Mouse (Mus musculus): ENCODE results near the gene Pithd1. TPM values are rescaled to one million over a fixed set of nuclear protein-coding genes. Genes with fewer than 3 reads are reported as not detected.

Pithd1 gene
- total RNA-seq, 2 experiments from 2014 or later = 71.5 to 72.5 TPM

GRCm38 (mm10) chr4:135938858-135939257 is 48.2 kb downstream of the Pithd1 start:
- DNase-seq (ENCODE audit: low spot score in 2 of 2) = no peak
- intact Hi-C loops (cut with DNase I) = no loop called here

- no peak for DNase-seq (ENCODE audit: low spot score in 2 of 2)
- intact Hi-C loops (cut with DNase I) = no loop called here
These were observed 51.6 kb downstream of the Pithd1 start for GRCm38 (mm10) chr4:135935502-135935901.

- DNase-seq (ENCODE audit: low spot score in 2 of 2) = no peak
- intact Hi-C loops (cut with DNase I) = no loop called here
These were observed 52.2 kb downstream of the Pithd1 start for GRCm38 (mm10) chr4:135934708-135935500.

- no peak for DNase-seq (ENCODE audit: low spot score in 2 of 2)
- intact Hi-C loops (cut with DNase I) = no loop called here
These were observed 55.2 kb downstream of the Pithd1 start for GRCm38 (mm10) chr4:135931832-135932231.

GRCm38 (mm10) chr4:135930239-135930638 is 56.8 kb downstream of the Pithd1 start:
- no peak for DNase-seq (ENCODE audit: low spot score in 2 of 2)
- intact Hi-C loops (cut with DNase I) = no loop called here

- intact Hi-C loops (cut with DNase I) = no loop called here
- DNase-seq (ENCODE audit: low spot score in 2 of 2) = no peak
These were observed 57.2 kb downstream of the Pithd1 start for GRCm38 (mm10) chr4:135929828-135930227.

GRCm38 (mm10) chr4:135929405-135929804 is 57.7 kb downstream of the Pithd1 start:
- DNase-seq (ENCODE audit: low spot score in 2 of 2) = no peak
- intact Hi-C loops (cut with DNase I) = no loop called here

- intact Hi-C loops (cut with DNase I) = no loop called here
- no peak for DNase-seq (ENCODE audit: low spot score in 2 of 2)
These were observed 58.7 kb downstream of the Pithd1 start for GRCm38 (mm10) chr4:135928376-135928775.

- intact Hi-C loops (cut with DNase I) = no loop called here
- DNase-seq (ENCODE audit: low spot score in 2 of 2) = no peak
These were observed 60.2 kb downstream of the Pithd1 start for GRCm38 (mm10) chr4:135926861-135927260.

GRCm38 (mm10) chr4:135926195-135926808 is 60.8 kb downstream of the Pithd1 start:
- intact Hi-C loops (cut with DNase I) = no loop called here
- DNase-seq (ENCODE audit: low spot score in 2 of 2) = no peak

Other genes with a start within 250 kb of the Pithd1 start
- gene Myom3, start 227.5 kb downstream of the Pithd1 start, total RNA-seq (2021) = 1 to 10 TPM; 2.0 to 2.1 TPM
- 10 to 100 TPM; 71.0 to 77.4 TPM for gene Srsf10, start 131.5 kb downstream of the Pithd1 start, total RNA-seq (2021)
- gene Pnrc2, start 113.4 kb downstream of the Pithd1 start, total RNA-seq (2021) = 10 to 100 TPM; 48.8 to 49.7 TPM
- under 1 TPM in 1 of 2 experiments, not detected in 1; 0.09 TPM for gene Cnr2, start 91.9 kb downstream of the Pithd1 start, total RNA-seq (2021)
- gene Fuca1, start 66.5 kb downstream of the Pithd1 start, total RNA-seq (2021) = 10 to 100 TPM; 34.0 to 39.0 TPM
- gene Hmgcl, start 40.8 kb downstream of the Pithd1 start, total RNA-seq (2021) = 10 to 100 TPM; 28.3 to 30.9 TPM
- gene Gale, start 23.5 kb downstream of the Pithd1 start, total RNA-seq (2021) = 10 to 100 TPM; 26.2 to 31.6 TPM
- gene Lypla2, start 14.6 kb downstream of the Pithd1 start, total RNA-seq (2021) = 10 to 100 TPM; 82.2 to 91.6 TPM
- 10 to 100 TPM; 27.6 to 28.2 TPM for gene Eloa, start 34.5 kb upstream of the Pithd1 start, total RNA-seq (2021)
- 100 to 1,000 TPM; 216 to 244 TPM for gene Rpl11, start 66.2 kb upstream of the Pithd1 start, total RNA-seq (2021)
- gene Id3, start 156.2 kb upstream of the Pithd1 start, total RNA-seq (2021) = 10 to 100 TPM; 30.2 to 53.1 TPM
- gene E2f2, start 185.1 kb upstream of the Pithd1 start, total RNA-seq (2021) = under 1 TPM; 0.90 to 0.93 TPM
- 1 to 10 TPM; 3.9 to 4.2 TPM for gene Asap3, start 219.1 kb upstream of the Pithd1 start, total RNA-seq (2021)